Comparison of ENCODE assay signal across 10 mouse cellular contexts in the genomic region with DNA sequence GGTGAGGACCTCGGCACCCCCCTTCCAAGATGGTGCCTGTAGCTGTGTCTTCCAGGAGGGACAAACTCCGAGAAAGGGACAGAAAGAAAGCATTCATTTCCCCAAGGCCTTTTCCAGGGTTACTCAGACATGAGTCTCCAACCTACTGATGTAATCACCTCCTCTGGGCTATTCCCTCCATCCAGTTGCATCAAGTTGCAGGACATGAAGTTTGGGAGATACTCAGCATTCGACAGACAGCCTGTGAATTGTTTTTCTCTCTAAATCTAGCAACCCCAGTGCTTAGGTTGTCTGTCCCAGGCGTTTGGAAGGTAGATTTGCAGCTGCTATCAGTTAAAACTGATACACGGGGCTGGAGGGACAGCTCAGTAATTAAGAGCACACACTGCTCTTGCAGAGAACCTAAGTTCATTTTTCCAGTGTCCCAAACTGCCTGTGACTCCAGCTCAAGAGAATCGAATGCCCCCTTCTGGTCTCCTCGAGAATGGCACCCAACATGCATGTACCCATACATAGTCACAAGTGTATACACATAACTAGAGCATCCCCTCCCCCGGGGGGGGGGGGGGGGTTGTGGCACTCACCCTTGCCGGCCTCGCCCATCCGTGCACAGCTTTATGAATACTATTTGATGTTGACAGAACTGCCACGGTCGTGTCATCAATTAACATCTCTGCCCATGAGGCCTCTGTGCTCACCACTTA.
DNase-seq lines count a peak whose midpoint lies in the region; ATAC-seq and TF ChIP-seq lines count a peak whose summit lies in the region.
"Had no signal": no experiment of that assay in that cellular context is flagged by ENCODE, and none has a peak within 500 bp of the region (broad histone marks: within the 10 kb centered on the region; RNA-seq: fewer than 3 reads in every experiment).

No protein-coding gene starts in this region.

- H3K27me3 ChIP-seq in G1E (ENCODE audit: insufficient read depth, low read length), result no peaks in the 10 kb centered on the region
- no peaks in the 10 kb centered on the region for H3K27me3 ChIP-seq in liver, postnatal 0 days (ENCODE audit: insufficient read depth, low read length)
- H3K27me3 ChIP-seq: liver, embryonic 15.5 days; stomach, embryonic 15.5 days had no signal

- 69% methylated on average over 13 of the region's 13 CpGs for WGBS in liver, postnatal 0 days (ENCODE audit: insufficient replicate concordance)

- H3K27ac ChIP-seq in liver, postnatal 0 days (ENCODE audit: low read depth), result no peak overlapping the region
- H3K27ac ChIP-seq: liver, embryonic 15.5 days; stomach, embryonic 15.5 days had no signal

- TF ChIP-seq EP300 in liver, postnatal 0 days (IDR thresholded peaks at IDR 0.05; ENCODE audit: low read depth), result no peak

- peak; percentile 46 for DNase-seq in kidney, adult 18-20 months
- DNase-seq in kidney, adult 11 months, result no peak
- DNase-seq in G1E (ENCODE audit: low spot score), result no peak
- peak; percentile 34 for DNase-seq in embryo, embryonic 11 days
- peak; percentile 30 for DNase-seq in liver, postnatal 0 days
- no peak for DNase-seq in ovary, postnatal 36 days (ENCODE audit: low spot score)
- no peak for DNase-seq in cerebellum, adult 11-12 months

- no peak overlapping the region for H3K4me2 ChIP-seq in liver, postnatal 0 days (ENCODE audit: low read depth, low read length)
- H3K4me2 ChIP-seq: liver, embryonic 15.5 days; stomach, embryonic 15.5 days had no signal

- H3K9ac ChIP-seq in liver, postnatal 0 days (replicated peaks), result no peak overlapping the region
- H3K9ac ChIP-seq: liver, embryonic 15.5 days; stomach, embryonic 15.5 days had no signal

- H3K4me1 ChIP-seq in G1E (ENCODE audit: insufficient read depth, low read depth, low read length), result no peaks in the 10 kb centered on the region
- no peaks in the 10 kb centered on the region for H3K4me1 ChIP-seq in liver, postnatal 0 days (ENCODE audit: insufficient read depth)
- H3K4me1 ChIP-seq: liver, embryonic 15.5 days; stomach, embryonic 15.5 days had no signal

- H3K9me3 ChIP-seq in G1E (replicated peaks), result no peaks in the 10 kb centered on the region
- H3K9me3 ChIP-seq in liver, postnatal 0 days (ENCODE audit: low read length), result no peaks in the 10 kb centered on the region
- H3K9me3 ChIP-seq: liver, embryonic 15.5 days; stomach, embryonic 15.5 days had no signal

- H3K4me3 ChIP-seq in G1E (ENCODE audit: low read depth, low read length), result no peak overlapping the region
- H3K4me3 ChIP-seq in liver, postnatal 0 days (ENCODE audit: low read depth, low read length), result no peak overlapping the region
- H3K4me3 ChIP-seq: liver, embryonic 15.5 days; stomach, embryonic 15.5 days had no signal

- no peaks in the 10 kb centered on the region for H3K36me3 ChIP-seq in G1E (replicated peaks)
- no peaks in the 10 kb centered on the region for H3K36me3 ChIP-seq in liver, postnatal 0 days (replicated peaks; ENCODE audit: insufficient read depth, low read length)
- H3K36me3 ChIP-seq: liver, embryonic 15.5 days; stomach, embryonic 15.5 days had no signal

- no peak for ATAC-seq in G1E (ENCODE audit: extremely low read depth, insufficient number of reproducible peaks, low FRiP score, poor library complexity, severe bottlenecking)
- ATAC-seq in liver, postnatal 0 days, result no peak
- no peak for ATAC-seq in megakaryocyte, adult 5-6 weeks (ENCODE audit: poor library complexity, severe bottlenecking)

- 0 out of 2 replicates have a peak, but pooled peaks have one; percentile 11 for TF ChIP-seq CTCF in G1E (IDR thresholded peaks at IDR 0.05; ENCODE audit: low read depth, low read length)
- TF ChIP-seq CTCF in liver, postnatal 0 days (IDR thresholded peaks at IDR 0.05; ENCODE audit: low read depth), result peak; percentile 34

Comparison
In these comparisons a context has a peak if more than half of its experiments do, and no peak if none do; other contexts are left out.
1. DNase-seq: peak in kidney, adult 18-20 months (single experiment), embryo, embryonic 11 days (single experiment) and liver, postnatal 0 days (single experiment); none in kidney, adult 11 months (single experiment), G1E (single experiment), ovary, postnatal 36 days (single experiment) and cerebellum, adult 11-12 months (single experiment).